Mouse (Mus musculus) MEL (cell line): Measurements from ENCODE around the gene Pla2g6. TPM values are rescaled to one million over a fixed set of nuclear protein-coding genes. Genes with fewer than 3 reads are reported as not detected.

Experiments
- DNase-seq: peaks from one replicate; pipeline ENCODE4 v3.0.0; 2011; ENCODE audit warnings: low read depth, low spot score
- H3K27ac ChIP-seq: 2 replicates; pipeline ENCODE4 v1.5.1; 2012; ENCODE audit warnings: low read depth, mild to moderate bottlenecking, control low read depth, low read length, moderate library complexity; ENCODE audit not compliant: control insufficient read depth
- H3K27me3 ChIP-seq, 2 experiments: fragments of 150-350 bp in 1 of 2; sonication (generic) in 1 of 2; 2 replicates each; pipeline ENCODE4 v1.6.1; 2012; ENCODE audit warnings: low read length in 2 of 2, mild to moderate bottlenecking in 2 of 2, improper control_type of control experiment in 1 of 2, moderate library complexity in 1 of 2; ENCODE audit not compliant: insufficient read depth in 2 of 2, control insufficient read depth in 1 of 2
- H3K36me3 ChIP-seq, 2 experiments: 2 replicates each; pipeline ENCODE4 v1.6.1; 2012 to 2014; ENCODE audit warnings: low read length in 2 of 2, improper control_type of control experiment in 1 of 2, inconsistent platforms in 1 of 2, mild to moderate bottlenecking in 1 of 2; ENCODE audit not compliant: insufficient read depth in 2 of 2, control insufficient read depth in 1 of 2
- H3K4me1 ChIP-seq, 2 experiments: fragments of 150-350 bp in 1 of 2; sonication (generic) in 1 of 2; 2 replicates each; pipeline ENCODE4 v1.6.1; 2012; ENCODE audit warnings: low read length in 2 of 2, improper control_type of control experiment in 1 of 2, mild to moderate bottlenecking in 1 of 2; ENCODE audit not compliant: insufficient read depth in 2 of 2, control insufficient read depth in 1 of 2
- H3K4me3 ChIP-seq, 2 experiments: fragments of 150-350 bp in 1 of 2; sonication (generic) in 1 of 2; 2 replicates each; pipeline ENCODE4 v1.5.1; 2012; ENCODE audit warnings: low read depth in 2 of 2, low read length in 2 of 2, mild to moderate bottlenecking in 2 of 2, moderate library complexity in 2 of 2, control low read depth in 1 of 2, improper control_type of control experiment in 1 of 2; ENCODE audit not compliant: control insufficient read depth in 1 of 2, insufficient read depth in 1 of 2
- H3K79me2 ChIP-seq: 2 replicates; pipeline ENCODE4 v1.6.1; 2012; ENCODE audit warnings: mild to moderate bottlenecking, low read length, moderate library complexity; ENCODE audit not compliant: control insufficient read depth, poor library complexity, insufficient read depth
- H3K9ac ChIP-seq: 2 replicates; pipeline ENCODE4 v1.6.1; 2012; ENCODE audit warnings: low read depth, mild to moderate bottlenecking, control low read depth, low read length, moderate library complexity; ENCODE audit not compliant: control insufficient read depth, poor library complexity, severe bottlenecking
- H3K9me3 ChIP-seq: fragments of 150-350 bp; sonication (generic); replicated peaks from 2 replicates; pipeline ENCODE4 v1.6.1; 2012; ENCODE audit warnings: mild to moderate bottlenecking, low read length, improper control_type of control experiment, moderate library complexity; ENCODE audit not compliant: insufficient read depth
- CHD1 ChIP-seq: IDR thresholded peaks from 2 replicates; pipeline ENCODE4 v1.6.1; 2012; ENCODE audit warnings: low read depth, mild to moderate bottlenecking, inconsistent platforms, low read length, improper control_type of control experiment
- CHD2 ChIP-seq: IDR thresholded peaks from 2 replicates; pipeline ENCODE4 v1.6.1; 2011; ENCODE audit warnings: low read length, improper control_type of control experiment
- EP300 ChIP-seq, 2 experiments: IDR thresholded peaks; 2 replicates each; pipeline ENCODE4 v1.6.1; 2011; ENCODE audit warnings: improper control_type of control experiment in 2 of 2, low read length in 2 of 2, low read depth in 1 of 2, mild to moderate bottlenecking in 1 of 2
- ETS1 ChIP-seq: IDR thresholded peaks from 2 replicates; pipeline ENCODE4 v1.6.1; 2012; ENCODE audit warnings: low read depth, mild to moderate bottlenecking, inconsistent platforms, low read length, improper control_type of control experiment, moderate library complexity
- GATA1 ChIP-seq: IDR thresholded peaks from 2 replicates; pipeline ENCODE4 v1.6.1; 2011; ENCODE audit warnings: low read depth, low read length, improper control_type of control experiment
- JUND ChIP-seq: IDR thresholded peaks from 2 replicates; pipeline ENCODE4 v1.6.1; 2011; ENCODE audit warnings: low read depth, mild to moderate bottlenecking, improper control_type of control experiment, low read length
- KAT2A ChIP-seq: conservative IDR thresholded peaks from 2 replicates; pipeline ENCODE4 v1.6.1; 2012; ENCODE audit warnings: low read depth, low read length, improper control_type of control experiment, inconsistent platforms
- MAFK ChIP-seq: IDR thresholded peaks from 2 replicates; pipeline ENCODE4 v1.6.1; 2011; ENCODE audit warnings: low read depth, mild to moderate bottlenecking, low read length, improper control_type of control experiment, borderline replicate concordance
- MAX ChIP-seq: IDR thresholded peaks from 2 replicates; pipeline ENCODE4 v1.6.1; 2011; ENCODE audit warnings: low read length, improper control_type of control experiment
- MEF2A ChIP-seq: IDR thresholded peaks from 2 replicates; pipeline ENCODE4 v1.6.1; 2014; ENCODE audit warnings: low read depth, mild to moderate bottlenecking, inconsistent platforms, low read length, improper control_type of control experiment; ENCODE audit not compliant: poor library complexity, insufficient replicate concordance, severe bottlenecking; ENCODE audit errors: extremely low read depth
- NELFE ChIP-seq: IDR thresholded peaks from 2 replicates; pipeline ENCODE4 v1.6.1; 2011; ENCODE audit warnings: low read depth, low read length, improper control_type of control experiment
- NRF1 ChIP-seq: IDR thresholded peaks from 2 replicates; pipeline ENCODE4 v1.6.1; 2014; ENCODE audit warnings: low read depth, mild to moderate bottlenecking, inconsistent platforms, low read length, improper control_type of control experiment, moderate library complexity; ENCODE audit not compliant: poor library complexity, insufficient read depth, severe bottlenecking
- POLR2AphosphoS2 ChIP-seq: IDR thresholded peaks from 2 replicates; pipeline ENCODE4 v1.6.1; 2011; ENCODE audit warnings: low read length, improper control_type of control experiment
- POLR2AphosphoS5 ChIP-seq: IDR thresholded peaks from 2 replicates; pipeline ENCODE4 v1.6.1; 2012; ENCODE audit warnings: low read depth, borderline replicate concordance, mild to moderate bottlenecking, inconsistent platforms, low read length, moderate library complexity, mixed read lengths
- RAD21 ChIP-seq: IDR thresholded peaks from 2 replicates; pipeline ENCODE4 v1.6.1; 2011; ENCODE audit warnings: mild to moderate bottlenecking, low read depth, low read length, improper control_type of control experiment
- RCOR1 ChIP-seq: IDR thresholded peaks from 2 replicates; pipeline ENCODE4 v1.6.1; 2012; ENCODE audit warnings: low read depth, mild to moderate bottlenecking, inconsistent platforms, low read length, improper control_type of control experiment
- SIN3A ChIP-seq: IDR thresholded peaks from 2 replicates; pipeline ENCODE4 v1.6.1; 2012; ENCODE audit warnings: low read length, improper control_type of control experiment, inconsistent platforms
- SMC3 ChIP-seq: IDR thresholded peaks from 2 replicates; pipeline ENCODE4 v1.6.1; 2011; ENCODE audit warnings: low read depth, low read length, improper control_type of control experiment
- UBTF ChIP-seq: IDR thresholded peaks from 2 replicates; pipeline ENCODE4 v1.6.1; 2012; ENCODE audit warnings: low read depth, mild to moderate bottlenecking, inconsistent platforms, low read length, improper control_type of control experiment, moderate library complexity, borderline replicate concordance; ENCODE audit not compliant: insufficient read depth
- USF2 ChIP-seq, 2 experiments: IDR thresholded peaks; 2 replicates each; pipeline ENCODE4 v1.6.1; 2011 to 2012; ENCODE audit warnings: improper control_type of control experiment in 2 of 2, low read length in 2 of 2, borderline replicate concordance in 1 of 2, inconsistent platforms in 1 of 2, low read depth in 1 of 2, mild to moderate bottlenecking in 1 of 2; ENCODE audit not compliant: insufficient read depth in 1 of 2
- ZKSCAN1 ChIP-seq: IDR thresholded peaks from 2 replicates; pipeline ENCODE4 v1.6.1; 2012; ENCODE audit warnings: low read depth, mild to moderate bottlenecking, inconsistent platforms, low read length, improper control_type of control experiment, moderate library complexity
- polyA plus RNA-seq, 2 experiments: library from polyadenylated mRNA; stranded (reverse) in 1 of 2; unstranded in 1 of 2; fragments of >175 nt in 1 of 2; fragments of >200 nt in 1 of 2; gene quantifications; 2 replicates each; pipeline versions ENCODE4 v1.2.1 to v1.2.4; 2012; ENCODE audit warnings: low replicate concordance in 2 of 2, low read depth in 1 of 2; ENCODE audit not compliant: insufficient read length in 2 of 2, insufficient read depth in 1 of 2, missing spikeins in 1 of 2
- total RNA-seq: library from RNA; depleted of rRNA; stranded (reverse); fragments of 300-350 nt; gene quantifications from 2 replicates; pipeline ENCODE4 v1.2.3, GENCODE M21; 2012

The Pla2g6 gene
- total and polyA plus RNA-seq, 3 experiments = 11.8 to 24.7 TPM; not detected in 1

GRCm38 (mm10) chr15:79258521-79258920, 69.7 kb downstream of the Pla2g6 start:
- no peak for DNase-seq
- Histone ChIP-seq H3K4me1 (no peaks in the 10 kb centered on the region), H3K27me3 (no peaks in the 10 kb centered on the region), H3K4me3 (no peak overlapping the region), H3K9me3 (no peaks in the 10 kb centered on the region), H3K9ac (no peak overlapping the region), H3K27ac (no peak overlapping the region), H3K79me2 (no peaks in the 10 kb centered on the region), H3K36me3 (no peaks in the 10 kb centered on the region)
- TF ChIP-seq SMC3 = no peak
- TF ChIP-seq RCOR1 = no peak
- no peak for TF ChIP-seq UBTF
- TF ChIP-seq EP300 (IDR thresholded peaks at IDR 0.05; ENCODE audit: low read depth in 1 of 2, low read length in 2 of 2) = no peak
- TF ChIP-seq ZKSCAN1 = no peak
- no peak for TF ChIP-seq NELFE
- no peak for TF ChIP-seq JUND
- TF ChIP-seq SIN3A = no peak
- TF ChIP-seq MEF2A = no peak
- no peak for TF ChIP-seq USF2 (IDR thresholded peaks at IDR 0.05; ENCODE audit: borderline replicate concordance in 1 of 2, insufficient read depth in 1 of 2, low read depth in 1 of 2, low read length in 2 of 2)
- TF ChIP-seq CHD2 = no peak

- H3K9ac ChIP-seq = no peak within 1 kb of the TSS
- TF ChIP-seq GATA1 (no peak), KAT2A (no peak), POLR2AphosphoS2 (no peak), MAFK (no peak), ETS1 (no peak), UBTF (no peak), NRF1 (no peak), SIN3A (no peak), POLR2AphosphoS5 (no peak), CHD1 (no peak), USF2 (IDR thresholded peaks at IDR 0.05; ENCODE audit: borderline replicate concordance in 1 of 2, insufficient read depth in 1 of 2, low read depth in 1 of 2, low read length in 2 of 2) (no peak), MAX (no peak), RAD21 (no peak)
- H3K27me3 ChIP-seq = no peaks in the 10 kb centered on the region
- no peak for DNase-seq
- H3K9me3 ChIP-seq = no peaks in the 10 kb centered on the region
- H3K4me3 ChIP-seq = no peak within 1 kb of the TSS
- H3K27ac ChIP-seq = no peak within 1 kb of the TSS
- H3K79me2 ChIP-seq = no peaks in the 10 kb centered on the region
- H3K36me3 ChIP-seq = no peaks in the 10 kb centered on the region
- H3K4me1 ChIP-seq = no peaks in the 10 kb centered on the region
Observed at GRCm38 (mm10) chr15:79254661-79255060, 73.5 kb downstream of the Pla2g6 start, which contains the start of gene Slc16a8. TSS of gene Slc16a8 (minus strand) at chr15:79254761.
